Mouse (Mus musculus) erythroblast, embryonic 14.5 days (primary cell): ENCODE data around the gene Txnrd1.

Source experiments
- GATA1 ChIP-seq: IDR thresholded peaks from 2 replicates; pipeline ENCODE4 v1.6.1; 2012; ENCODE audit warnings: low read length, inconsistent platforms, mixed read lengths
- TAL1 ChIP-seq: IDR thresholded peaks from 3 replicates; pipeline ENCODE4 v1.6.1; 2012; ENCODE audit warnings: low read length, inconsistent platforms, mixed read lengths

DNA sequence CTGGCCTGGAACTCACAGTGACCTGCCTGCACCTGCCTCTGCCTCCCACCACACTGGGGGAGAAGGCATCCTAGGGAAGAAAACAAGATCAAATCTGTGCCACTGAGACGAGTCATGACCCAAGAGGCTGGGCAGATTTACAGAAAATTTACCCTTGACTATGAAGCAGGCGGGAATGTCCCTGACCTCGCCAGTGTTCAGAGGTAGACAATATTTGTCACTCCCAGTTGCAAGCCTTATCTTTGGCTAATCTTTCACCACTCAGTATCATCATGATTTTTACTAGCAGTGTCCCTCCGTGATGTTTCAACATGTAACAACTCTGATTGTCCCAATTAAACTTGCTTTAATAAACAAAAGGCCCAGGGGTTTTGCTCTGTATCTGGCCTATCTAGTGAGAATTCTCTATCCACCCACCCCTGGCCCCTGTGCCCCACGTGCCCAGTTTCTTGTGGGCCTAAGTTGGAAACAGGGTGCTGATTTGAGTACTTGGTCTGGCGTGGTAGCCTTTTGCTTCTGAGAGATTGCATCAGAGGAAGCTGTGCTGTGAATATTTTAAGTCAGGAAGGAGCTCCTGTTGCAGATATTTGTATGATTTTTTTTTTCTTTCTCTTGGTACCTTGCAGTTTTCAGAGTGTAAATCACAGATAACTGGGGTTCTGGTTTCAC is 34.8 kb downstream of the Txnrd1 start:
- TF ChIP-seq TAL1 (no peak), GATA1 (peak; percentile 14; the same call in 1 of the 2 replicates)
